Mouse (Mus musculus): ENCODE measurements around the gene Lnx2.

DNA sequence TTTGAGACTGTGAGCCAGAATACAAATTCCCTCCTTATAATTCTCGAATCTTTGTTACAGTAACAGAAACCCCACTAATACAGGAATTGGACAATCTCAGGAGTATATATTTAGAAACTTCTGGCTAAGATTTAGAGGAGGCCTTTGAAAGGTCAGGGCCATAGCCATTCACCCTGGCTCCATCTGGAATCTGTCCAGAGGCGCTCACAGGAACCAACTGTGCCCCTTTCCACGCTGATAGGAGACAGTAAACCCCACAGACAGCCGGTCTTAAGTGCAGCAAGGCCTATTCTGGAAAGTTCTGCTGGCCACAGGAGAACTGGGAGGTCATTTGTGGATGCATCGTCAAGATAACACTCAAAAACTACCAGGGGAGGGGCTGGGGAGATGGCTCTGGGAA is 87.3 kb downstream of the Lnx2 start:
- TF ChIP-seq POLR2A (IDR thresholded peaks at IDR 0.05; ENCODE audit: control insufficient read depth, extremely low read depth, insufficient read depth, low read length, poor library complexity) (no peak), CTCF (IDR thresholded peaks at IDR 0.05; ENCODE audit: borderline replicate concordance, control insufficient read depth, extremely low read depth, insufficient read depth, low read length, poor library complexity) (no peak)
